Mouse (Mus musculus) neural tube, embryonic 14.5 days (tissue): ENCODE data around the gene Pard6b. TPM values are rescaled to one million over a fixed set of nuclear protein-coding genes. Genes with fewer than 3 reads are reported as not detected.

ENCODE experiments used
- ATAC-seq: fragments of 200-750 bp; cut with Nextera tagmentation; 2 replicates; pipeline ENCODE4 v1.8.0; 2017; ENCODE audit warnings: low read depth, mild to moderate bottlenecking, moderate TSS enrichment, moderate library complexity
- H3K27ac ChIP-seq: fragments of 300-500 bp; sonication (generic); 2 replicates; pipeline ENCODE4 v1.5.1; 2014; ENCODE audit warnings: low read depth, mild to moderate bottlenecking, control low read depth, low read length, moderate library complexity, mixed read lengths
- H3K27me3 ChIP-seq: fragments of 300-500 bp; sonication (generic); 2 replicates; pipeline ENCODE4 v1.6.1; 2014; ENCODE audit warnings: low read length; ENCODE audit not compliant: control insufficient read depth, insufficient read depth
- H3K36me3 ChIP-seq: fragments of 300-500 bp; sonication (generic); 2 replicates; pipeline ENCODE4 v1.6.1; 2014; ENCODE audit warnings: low read length, mixed read lengths; ENCODE audit not compliant: control insufficient read depth, insufficient read depth
- H3K4me1 ChIP-seq: fragments of 300-500 bp; sonication (generic); 2 replicates; pipeline ENCODE4 v1.6.1; 2014; ENCODE audit warnings: low read length; ENCODE audit not compliant: control insufficient read depth, insufficient read depth
- H3K4me2 ChIP-seq: fragments of 300-500 bp; sonication (generic); 2 replicates; pipeline ENCODE4 v1.6.1; 2014; ENCODE audit warnings: mild to moderate bottlenecking, low read depth, low read length, control low read depth
- H3K4me3 ChIP-seq: fragments of 300-500 bp; sonication (generic); 2 replicates; pipeline ENCODE4 v1.5.1; 2014; ENCODE audit warnings: low read depth, low read length, control low read depth, mixed read lengths
- H3K9ac ChIP-seq: fragments of 300-500 bp; sonication (generic); replicated peaks from 2 replicates; pipeline ENCODE4 v1.6.1; 2014; ENCODE audit warnings: low read depth, mild to moderate bottlenecking, control low read depth, low read length, mixed read lengths
- H3K9me3 ChIP-seq: fragments of 300-500 bp; sonication (generic); 2 replicates; pipeline ENCODE4 v1.6.1; 2016; ENCODE audit warnings: low read length; ENCODE audit not compliant: control insufficient read depth
- WGBS: fragments of 180-500 bp; shearing (Covaris S2); extraction: QIAGEN DNeasy Blood & Tissue Kit; methylation state at CpG from one replicate; pipeline ENCODE4 v1.1.7; 2014; 5-methylcytosine and 5-hydroxymethylcytosine counted together
- polyA plus RNA-seq: library from polyadenylated mRNA; unstranded; fragments of >200 nt; fragmentation: Nextera tagmentation; extraction: Ambion mirVana; gene quantifications from 2 replicates; pipeline ENCODE4 v1.2.1, GENCODE M21; 2014

Gene Pard6b
- polyA plus RNA-seq, 1 experiment from 2014 or later: 8.5 TPM

DNA sequence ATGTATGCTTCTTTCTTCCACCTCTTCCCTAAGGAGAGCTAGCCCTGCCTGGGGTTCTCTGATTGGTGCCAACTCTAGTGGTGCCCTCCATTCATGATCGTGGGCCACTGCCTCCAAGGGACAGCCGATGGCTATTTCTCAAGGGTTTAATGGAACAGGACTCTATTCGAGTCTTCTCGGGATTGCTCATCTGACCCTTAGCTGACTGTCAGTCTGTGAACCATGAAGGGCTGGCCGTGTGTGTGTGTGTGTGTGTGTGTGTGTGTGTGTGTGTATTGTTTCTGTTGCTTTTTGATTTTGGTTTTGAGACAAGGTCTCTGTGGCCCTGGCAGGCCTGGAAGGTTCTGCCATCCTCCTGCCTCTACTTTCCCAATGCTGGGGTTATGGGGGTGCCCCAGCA, 7.1 kb upstream of the Pard6b start:
- Histone ChIP-seq H3K4me1 (0 out of 2 replicates have a peak, but pooled peaks cover 3% of the 10 kb centered on the region), H3K4me2 (no peak overlapping the region), H3K36me3 (no peaks in the 10 kb centered on the region), H3K9ac (no peak overlapping the region), H3K4me3 (no peak overlapping the region), H3K27me3 (no peaks in the 10 kb centered on the region), H3K27ac (no peak overlapping the region), H3K9me3 (no peaks in the 10 kb centered on the region)
- ATAC-seq: no peak
- 55% methylated on average over 5 of the region's 5 CpGs for WGBS

DNA sequence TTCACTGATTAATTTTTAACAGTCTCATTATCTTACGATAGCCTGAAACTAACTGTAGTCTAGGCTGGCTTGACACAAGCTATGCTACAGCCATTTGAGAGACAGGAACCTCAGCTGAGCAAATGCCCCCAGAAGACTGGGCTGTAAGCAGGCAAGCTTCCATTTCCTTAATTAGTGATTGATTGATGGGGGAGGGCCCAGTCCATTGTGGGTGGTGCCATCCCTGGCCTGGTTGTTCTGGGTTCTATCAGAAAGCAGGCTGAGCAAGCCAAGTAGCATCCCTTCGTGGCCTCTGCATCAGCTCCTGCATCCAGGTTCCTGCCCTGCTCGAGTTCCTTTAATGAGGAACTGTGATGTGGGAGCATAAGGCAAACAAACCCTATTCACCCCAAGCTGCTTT, 6.3 kb upstream of the Pard6b start:
- Histone ChIP-seq H3K9me3 (no peaks in the 10 kb centered on the region), H3K27me3 (no peaks in the 10 kb centered on the region), H3K4me3 (no peak overlapping the region), H3K4me2 (no peak overlapping the region), H3K27ac (no peak overlapping the region), H3K4me1 (0 out of 2 replicates have a peak, but pooled peaks cover 3% of the 10 kb centered on the region), H3K9ac (no peak overlapping the region), H3K36me3 (no peaks in the 10 kb centered on the region)
- WGBS: 56% methylated on average over 3 of the region's 3 CpGs
- ATAC-seq: no peak

DNA sequence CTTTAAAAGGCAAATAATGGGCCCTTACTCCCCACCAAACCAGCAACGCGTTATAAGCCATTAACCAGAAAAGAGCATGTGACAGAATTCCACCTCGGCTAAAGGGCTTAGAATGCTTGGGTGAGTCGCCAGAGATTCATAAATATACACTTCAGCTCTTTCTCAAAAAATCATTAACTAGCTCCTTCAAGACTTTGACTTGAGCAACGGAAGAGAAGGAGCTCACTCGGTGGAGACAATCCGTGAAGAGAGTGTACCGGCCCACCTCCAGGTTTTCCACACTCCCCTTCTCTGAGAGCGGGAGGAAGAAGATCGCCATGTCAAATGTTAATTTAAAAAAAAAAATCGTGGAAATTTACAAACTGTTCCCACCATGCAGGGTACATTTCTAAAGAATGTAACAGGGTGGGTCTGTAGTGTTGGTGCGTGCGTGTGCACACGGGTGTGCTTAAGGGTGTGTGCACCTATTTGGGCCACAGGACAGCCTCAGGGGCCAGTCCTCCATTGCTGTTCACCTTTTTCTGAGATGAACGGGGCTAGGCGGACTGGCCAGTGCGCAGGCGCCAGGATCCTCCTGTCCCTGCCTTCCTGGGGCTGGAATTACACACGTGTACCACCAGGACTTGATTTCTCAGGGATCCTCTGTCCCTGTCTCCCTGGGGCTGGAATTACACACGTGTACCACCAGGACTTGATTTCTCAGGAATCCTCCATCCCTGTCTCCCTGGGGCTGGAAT, 3.8 kb upstream of the Pard6b start:
- Histone ChIP-seq H3K27me3 (no peaks in the 10 kb centered on the region), H3K9ac (no peak overlapping the region), H3K4me2 (no peak overlapping the region), H3K27ac (no peak overlapping the region), H3K4me3 (no peak overlapping the region), H3K9me3 (no peaks in the 10 kb centered on the region), H3K36me3 (no peaks in the 10 kb centered on the region), H3K4me1 (peaks cover 10% of the 10 kb centered on the region)
- no peak for ATAC-seq
- 76% methylated on average over 20 of the region's 20 CpGs for WGBS

DNA sequence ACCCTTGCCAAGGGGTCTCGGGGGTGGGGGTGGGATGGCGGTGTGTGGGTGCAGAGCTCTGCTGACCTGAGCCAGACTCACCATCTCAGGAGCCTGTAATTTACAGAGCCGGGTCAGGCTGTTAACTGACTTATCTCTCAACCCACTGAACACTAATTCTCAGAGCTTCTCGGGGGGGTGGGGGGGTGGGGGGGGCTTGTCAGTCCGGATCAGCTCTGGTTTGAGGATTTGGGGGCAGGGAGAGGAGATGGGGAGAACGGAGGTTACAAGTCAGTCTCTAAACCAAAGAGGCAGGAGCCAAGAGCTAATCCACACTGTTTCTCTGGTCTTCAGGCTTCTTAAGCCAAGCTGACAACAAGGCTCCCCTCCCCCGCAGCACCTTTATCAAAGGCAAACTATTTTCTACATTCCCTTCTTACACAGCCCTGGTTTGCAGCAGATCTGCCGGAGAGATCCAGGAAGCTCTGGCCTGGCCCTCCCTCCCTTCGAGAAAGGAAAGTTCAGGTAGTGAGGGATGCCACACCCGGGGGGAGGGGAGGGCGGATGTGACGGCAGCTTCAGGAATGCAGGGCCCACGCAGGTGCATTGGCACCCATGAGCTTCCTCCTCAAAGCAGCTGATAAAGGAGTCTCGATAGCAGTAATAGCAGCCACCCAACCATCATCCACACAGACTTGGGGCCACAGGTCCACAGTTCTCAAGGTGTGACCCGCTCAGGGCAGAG, 2.5 kb upstream of the Pard6b start:
- no peaks in the 10 kb centered on the region for H3K36me3 ChIP-seq
- no peak overlapping the region for H3K4me3 ChIP-seq
- peaks cover 14% of the 10 kb centered on the region for H3K4me1 ChIP-seq
- no peaks in the 10 kb centered on the region for H3K9me3 ChIP-seq
- ATAC-seq: no peak
- no peak overlapping the region for H3K9ac ChIP-seq
- H3K4me2 ChIP-seq: no peak overlapping the region
- H3K27ac ChIP-seq: no peak overlapping the region
- no peaks in the 10 kb centered on the region for H3K27me3 ChIP-seq
- 58% methylated on average over 15 of the region's 15 CpGs for WGBS

DNA sequence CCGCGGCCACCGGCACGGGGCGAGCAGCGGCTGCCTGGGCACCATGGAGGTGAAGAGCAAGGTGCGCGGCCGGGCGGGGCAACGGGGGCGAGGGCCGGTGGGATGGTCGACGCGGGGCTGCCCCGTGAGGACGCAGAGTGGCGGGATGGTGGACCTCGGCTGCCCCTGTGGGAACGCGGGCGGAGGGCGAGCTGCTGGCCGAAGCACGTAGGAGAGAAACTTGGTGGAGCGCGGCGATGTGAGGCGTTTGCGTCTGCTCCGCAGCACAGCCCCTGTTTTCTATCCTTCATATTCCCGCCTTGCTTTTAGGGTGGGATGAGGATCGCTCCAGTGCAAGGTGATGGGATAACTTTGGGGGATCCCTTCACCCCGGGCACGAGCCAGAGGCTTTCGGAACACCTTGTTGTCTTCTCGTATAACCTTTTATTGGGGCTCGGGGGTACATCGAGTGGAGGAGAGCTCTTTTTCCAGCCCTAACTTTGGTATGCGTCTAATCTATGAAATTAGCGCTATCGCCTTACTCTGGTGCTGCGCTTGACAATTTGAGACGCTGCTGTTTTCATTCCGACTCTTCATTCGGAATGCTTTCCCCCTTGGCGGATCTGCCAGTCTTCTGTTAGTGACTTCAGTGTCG, 612 bp downstream of the Pard6b start:
- Histone ChIP-seq H3K27ac (peak overlapping the region; percentile 88), H3K36me3 (no peaks in the 10 kb centered on the region), H3K4me3 (peak overlapping the region; percentile 71), H3K4me1 (peaks cover 11% of the 10 kb centered on the region), H3K4me2 (peak overlapping the region; percentile 76), H3K9ac (peak overlapping the region; percentile 83), H3K27me3 (no peaks in the 10 kb centered on the region), H3K9me3 (no peaks in the 10 kb centered on the region)
- under 1% methylated on average over 43 of the region's 49 CpGs for WGBS
- ATAC-seq: no peak

DNA sequence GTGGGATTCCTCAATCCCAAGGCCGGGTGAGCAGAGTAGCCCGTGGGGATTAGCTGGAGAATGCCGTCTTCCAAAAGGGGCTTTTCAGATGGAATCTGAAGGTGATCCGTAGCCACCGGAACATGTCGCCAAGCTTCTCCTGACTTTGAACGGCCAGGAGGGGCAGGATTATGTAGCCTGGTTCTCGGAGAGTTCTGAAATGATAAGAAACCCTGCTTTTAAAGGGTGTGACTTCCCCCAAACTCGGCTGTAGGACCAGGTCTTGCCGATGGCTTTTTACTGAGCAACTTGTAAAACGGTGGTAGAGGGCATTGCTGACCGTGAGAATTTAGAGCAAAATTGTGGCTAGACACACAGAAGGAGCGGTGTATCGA, 1.1 kb downstream of the Pard6b start:
- Histone ChIP-seq H3K9ac (0 out of 2 replicates have a peak overlapping the region, but pooled peaks have one; percentile 83), H3K27ac (0 out of 2 replicates have a peak overlapping the region, but pooled peaks have one; percentile 22), H3K4me3 (peak overlapping the region; percentile 71), H3K36me3 (no peaks in the 10 kb centered on the region), H3K4me1 (peaks cover 11% of the 10 kb centered on the region), H3K27me3 (no peaks in the 10 kb centered on the region), H3K4me2 (peak overlapping the region; percentile 76), H3K9me3 (no peaks in the 10 kb centered on the region)
- ATAC-seq: no peak
- WGBS: 5% methylated on average over 14 of the region's 14 CpGs

DNA sequence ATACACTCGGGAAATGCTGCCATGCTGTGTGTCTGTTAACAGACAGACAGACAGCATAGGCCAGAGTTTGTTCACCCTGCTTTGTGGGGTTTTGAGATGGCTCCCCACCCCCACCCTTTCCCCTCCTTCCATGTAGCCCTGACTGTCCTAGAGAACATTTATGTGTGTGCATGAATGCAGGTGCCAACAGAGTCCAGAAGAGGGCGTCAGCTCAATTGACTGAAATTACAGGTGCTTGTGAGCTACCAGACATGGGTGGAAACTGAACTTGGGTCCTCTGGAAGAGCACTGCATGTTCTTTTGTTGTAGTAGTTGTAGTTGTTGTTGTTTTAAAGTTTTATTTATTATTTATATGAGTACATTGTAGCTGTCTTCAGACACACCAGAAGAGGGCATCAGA, 2.8 kb downstream of the Pard6b start:
- H3K4me2 ChIP-seq: no peak overlapping the region
- ATAC-seq: no peak

DNA sequence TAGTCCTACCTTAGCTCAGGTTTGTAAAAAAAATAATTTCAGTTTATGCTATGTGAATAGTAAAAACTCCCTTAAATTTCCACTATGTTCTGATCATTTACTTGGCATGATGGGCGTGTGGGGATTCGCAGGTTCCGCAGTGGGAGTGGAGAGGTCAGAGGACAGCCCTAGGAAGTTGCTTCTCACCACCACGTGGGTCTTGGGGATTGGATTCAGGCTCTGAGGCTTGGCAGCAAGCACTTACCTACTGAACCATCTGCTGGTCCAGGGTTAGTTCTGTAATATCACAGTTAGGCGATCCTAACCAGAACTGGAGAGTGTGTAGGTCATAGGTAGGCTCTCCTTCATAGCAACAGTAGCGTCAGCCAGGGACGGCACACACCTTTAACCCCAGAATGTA, 3.4 kb downstream of the Pard6b start:
- H3K9me3 ChIP-seq: no peaks in the 10 kb centered on the region
- H3K4me2 ChIP-seq: no peak overlapping the region
- no peaks in the 10 kb centered on the region for H3K36me3 ChIP-seq
- no peak overlapping the region for H3K4me3 ChIP-seq
- no peak overlapping the region for H3K9ac ChIP-seq
- ATAC-seq: no peak
- no peak overlapping the region for H3K27ac ChIP-seq
- H3K27me3 ChIP-seq: no peaks in the 10 kb centered on the region
- H3K4me1 ChIP-seq: peaks cover 11% of the 10 kb centered on the region
- WGBS: 93% methylated on average over 7 of the region's 7 CpGs

More for the DNA sequence above, 2.8 kb downstream of the Pard6b start:
- Histone ChIP-seq H3K27me3 (no peaks in the 10 kb centered on the region), H3K4me1 (peaks cover 11% of the 10 kb centered on the region), H3K4me3 (no peak overlapping the region), H3K36me3 (no peaks in the 10 kb centered on the region), H3K9ac (no peak overlapping the region), H3K27ac (no peak overlapping the region), H3K9me3 (no peaks in the 10 kb centered on the region)
- WGBS: 87% methylated on average over 2 of the region's 2 CpGs
